Mouse (Mus musculus): ENCODE measurements around the gene Thada. TPM values are rescaled to one million over a fixed set of nuclear protein-coding genes. Genes with fewer than 3 reads are reported as not detected.

Gene Thada
- total and polyA plus RNA-seq, 2 experiments from 2014 or later: 2.6 to 19.2 TPM

DNA sequence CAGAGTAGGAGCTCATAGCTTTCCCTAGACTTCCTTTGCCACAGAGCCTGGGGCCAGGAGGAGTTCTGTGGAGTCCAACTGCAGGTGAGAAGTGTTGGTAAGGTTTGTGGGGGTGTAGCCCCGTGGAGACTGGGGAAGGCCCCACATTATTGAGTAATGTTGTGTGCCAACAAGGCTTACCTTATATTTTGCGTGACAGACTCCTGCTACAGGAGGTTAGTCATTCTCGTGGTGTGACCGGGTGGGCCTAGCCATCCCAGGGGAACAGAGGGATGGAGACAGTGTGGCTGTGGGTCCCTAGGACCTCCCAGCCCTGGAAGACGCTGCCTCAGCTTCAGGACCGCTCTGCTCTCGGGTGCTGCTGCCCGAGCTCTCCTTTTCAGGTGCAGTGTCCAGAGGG lies 301.9 kb downstream of the Thada start:
- DNase-seq (no peak), ATAC-seq (no peak)
- Histone ChIP-seq H3K4me3 (ENCODE audit: low read depth, low read length) (no peak overlapping the region), H3K4me2 (ENCODE audit: low read depth) (no peak overlapping the region), H3K27me3 (ENCODE audit: insufficient read depth, low read length) (no peaks in the 10 kb centered on the region), H3K9ac (no peak overlapping the region), H3K27ac (ENCODE audit: low read depth, low read length) (no peak overlapping the region), H3K36me3 (ENCODE audit: insufficient read depth) (no peaks in the 10 kb centered on the region), H3K9me3 (ENCODE audit: low read length) (no peaks in the 10 kb centered on the region), H3K4me1 (ENCODE audit: insufficient read depth) (no peaks in the 10 kb centered on the region; the same call in 1 of the 2 replicates)
- WGBS: 80% methylated on average over 8 of the region's 8 CpGs
- TF ChIP-seq CTCF (IDR thresholded peaks at IDR 0.05; ENCODE audit: low read depth): no peak

DNA sequence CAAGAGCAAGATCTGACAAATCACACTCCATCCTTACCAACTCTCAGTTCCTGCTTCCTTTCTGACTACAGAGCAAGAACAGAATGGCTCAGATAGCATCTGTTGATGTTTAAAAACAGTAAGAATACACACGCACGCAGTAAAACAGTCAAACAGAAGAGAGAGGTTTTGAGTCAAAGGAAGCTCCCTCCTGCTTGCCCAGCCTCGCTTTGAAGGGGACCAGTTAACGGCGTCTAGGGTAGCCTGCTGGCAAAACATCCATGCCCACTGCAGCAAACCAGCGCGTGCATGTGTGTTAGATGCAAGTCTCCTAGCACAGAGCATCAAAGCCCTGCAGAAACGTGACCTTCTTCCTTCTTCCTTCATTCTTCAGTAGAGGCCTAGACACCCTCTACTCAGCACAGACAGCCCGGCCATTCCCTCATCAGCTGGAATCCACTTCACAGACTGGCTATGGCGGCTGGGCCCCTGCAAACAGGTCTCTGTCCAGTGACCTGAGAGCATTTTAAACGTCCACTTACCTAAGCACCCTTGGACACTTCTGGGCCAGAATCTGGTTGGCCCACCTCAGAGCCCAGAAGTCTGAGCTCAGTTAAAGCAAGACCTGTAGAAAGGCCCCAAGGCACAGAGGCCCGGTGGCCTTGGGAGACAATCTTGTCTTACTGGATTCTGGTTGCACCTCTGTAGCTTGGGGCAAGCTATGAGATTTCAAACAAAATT lies 302.8 kb downstream of the Thada start:
- 77% methylated on average over 12 of the region's 12 CpGs for WGBS
- ATAC-seq: no peak
- Histone ChIP-seq H3K4me1 (ENCODE audit: insufficient read depth) (no peaks in the 10 kb centered on the region; the same call in 1 of the 2 replicates), H3K27ac (ENCODE audit: low read depth, low read length) (no peak overlapping the region), H3K36me3 (ENCODE audit: insufficient read depth) (no peaks in the 10 kb centered on the region), H3K9ac (no peak overlapping the region), H3K27me3 (ENCODE audit: insufficient read depth, low read length) (no peaks in the 10 kb centered on the region), H3K4me2 (ENCODE audit: low read depth) (no peak overlapping the region), H3K4me3 (ENCODE audit: low read depth, low read length) (no peak overlapping the region), H3K9me3 (ENCODE audit: low read length) (no peaks in the 10 kb centered on the region)
- no peak for DNase-seq
- TF ChIP-seq CTCF (IDR thresholded peaks at IDR 0.05; ENCODE audit: low read depth): no peak

DNA sequence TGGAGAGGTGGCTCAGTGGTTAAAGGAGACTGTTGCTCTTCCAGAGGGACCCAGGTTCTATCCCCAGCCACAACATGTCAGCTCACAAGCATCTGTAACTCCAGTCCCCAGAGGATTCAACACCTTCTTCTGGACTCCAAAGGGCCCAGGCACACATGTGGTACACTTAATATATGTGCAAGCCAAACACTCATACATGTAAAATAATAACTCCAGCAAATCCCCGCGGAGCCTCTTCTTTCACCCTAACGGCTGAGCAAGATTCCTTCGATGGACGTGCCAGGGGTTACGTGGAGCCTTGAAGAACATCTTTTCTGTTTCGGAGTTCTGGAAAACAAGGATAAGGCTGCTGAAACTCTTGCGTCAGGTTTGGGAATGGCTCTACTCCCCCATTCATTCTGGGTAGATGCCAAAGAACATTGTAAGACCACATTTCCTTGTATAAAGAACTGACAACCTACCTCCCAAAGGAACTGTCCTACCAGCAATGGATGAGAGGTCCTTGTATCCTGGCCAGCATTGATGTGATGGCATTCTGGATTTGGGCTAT lies 303.7 kb downstream of the Thada start:
- H3K4me2 ChIP-seq (ENCODE audit: low read depth): no peak overlapping the region
- no peak overlapping the region for H3K27ac ChIP-seq (ENCODE audit: low read depth, low read length)
- no peak overlapping the region for H3K4me3 ChIP-seq (ENCODE audit: low read depth, low read length)
- no peaks in the 10 kb centered on the region for H3K36me3 ChIP-seq (ENCODE audit: insufficient read depth)
- no peaks in the 10 kb centered on the region; the same call in 1 of the 2 replicates for H3K4me1 ChIP-seq (ENCODE audit: insufficient read depth)
- H3K9ac ChIP-seq: no peak overlapping the region
- no peak for TF ChIP-seq CTCF (IDR thresholded peaks at IDR 0.05; ENCODE audit: low read depth)
- H3K27me3 ChIP-seq (ENCODE audit: insufficient read depth, low read length): no peaks in the 10 kb centered on the region
- ATAC-seq: no peak
- H3K9me3 ChIP-seq (ENCODE audit: low read length): no peaks in the 10 kb centered on the region
- DNase-seq: no peak
- WGBS: 92% methylated on average over 8 of the region's 8 CpGs

DNA sequence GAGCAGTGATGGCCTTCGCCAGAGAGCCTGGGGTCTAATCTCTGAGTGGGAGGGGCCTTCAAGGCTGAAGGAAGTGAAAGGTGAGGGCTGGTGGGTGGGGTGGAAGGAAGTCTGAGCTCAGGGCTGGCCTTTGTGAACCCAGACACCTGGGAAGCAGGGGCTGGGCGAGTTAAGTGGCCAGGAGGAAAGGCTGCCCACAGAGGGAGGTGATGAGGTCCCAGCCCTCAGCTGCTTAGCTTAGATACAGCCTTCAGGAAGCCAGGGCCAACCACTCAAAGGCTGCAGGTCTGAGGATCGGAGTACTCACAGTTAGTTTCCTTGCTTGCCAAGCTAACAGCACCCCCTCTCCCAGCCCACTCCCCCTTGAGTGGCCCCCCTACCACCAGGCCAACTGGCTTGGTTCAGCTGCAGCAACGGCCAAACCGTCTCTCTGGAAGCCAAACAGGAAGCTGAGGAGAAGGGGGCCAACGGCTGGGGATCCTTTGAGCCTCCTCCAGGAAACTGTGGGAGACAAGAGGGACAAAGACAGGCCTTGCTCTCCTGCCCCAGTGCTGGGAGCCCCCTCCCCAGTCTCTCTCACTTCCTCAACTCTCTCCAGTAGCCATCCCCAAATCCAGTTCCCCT lies 304.7 kb downstream of the Thada start:
- TF ChIP-seq CTCF (IDR thresholded peaks at IDR 0.05; ENCODE audit: low read depth): no peak
- WGBS: 39% methylated on average over 6 of the region's 6 CpGs
- peak; percentile 78 for ATAC-seq

DNA sequence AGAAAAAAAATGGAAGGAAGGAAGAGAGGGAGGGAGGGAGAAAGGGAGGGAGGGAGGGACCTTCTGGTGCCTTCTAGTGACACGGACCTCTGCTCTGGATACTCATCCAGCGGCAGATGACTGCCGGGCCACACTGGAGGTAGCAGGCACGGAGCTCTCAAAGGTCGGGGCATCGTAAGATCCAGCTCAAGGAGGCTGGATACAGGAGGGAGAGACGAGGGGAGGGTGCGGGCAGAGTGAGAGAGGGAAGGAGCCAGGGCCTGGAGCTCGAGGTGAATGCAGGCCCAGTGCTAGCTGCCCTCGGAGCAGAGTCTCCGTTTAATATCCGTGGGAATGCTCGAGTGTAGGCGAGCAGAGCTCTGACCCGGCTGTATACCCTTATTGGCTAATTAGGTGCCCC lies 307.1 kb downstream of the Thada start:
- Histone ChIP-seq H3K4me3 (ENCODE audit: low read depth, low read length) (no peak overlapping the region), H3K27ac (ENCODE audit: low read depth, low read length) (no peak overlapping the region), H3K4me1 (ENCODE audit: insufficient read depth) (no peaks in the 10 kb centered on the region; the same call in 1 of the 2 replicates), H3K36me3 (ENCODE audit: insufficient read depth) (no peaks in the 10 kb centered on the region), H3K27me3 (ENCODE audit: insufficient read depth, low read length) (no peaks in the 10 kb centered on the region), H3K9ac (no peak overlapping the region), H3K4me2 (ENCODE audit: low read depth) (no peak overlapping the region), H3K9me3 (ENCODE audit: low read length) (no peaks in the 10 kb centered on the region)
- 59% methylated on average over 15 of the region's 15 CpGs for whole genome bisulfite sequencing
- ATAC-seq: no peak
- no peak for TF ChIP-seq CTCF (IDR thresholded peaks at IDR 0.05; ENCODE audit: low read depth)
- no peak for DNase-seq

More for the DNA sequence above, 304.7 kb downstream of the Thada start:
- Histone ChIP-seq H3K9me3 (ENCODE audit: low read length) (no peaks in the 10 kb centered on the region), H3K4me3 (ENCODE audit: low read depth, low read length) (no peak overlapping the region), H3K4me1 (ENCODE audit: insufficient read depth) (no peaks in the 10 kb centered on the region; the same call in 1 of the 2 replicates), H3K27ac (ENCODE audit: low read depth, low read length) (no peak overlapping the region; the same call in 1 of the 2 replicates), H3K27me3 (ENCODE audit: insufficient read depth, low read length) (no peaks in the 10 kb centered on the region), H3K9ac (no peak overlapping the region), H3K36me3 (ENCODE audit: insufficient read depth) (no peaks in the 10 kb centered on the region), H3K4me2 (ENCODE audit: low read depth) (no peak overlapping the region)
- peak; percentile 48 for DNase-seq

DNA sequence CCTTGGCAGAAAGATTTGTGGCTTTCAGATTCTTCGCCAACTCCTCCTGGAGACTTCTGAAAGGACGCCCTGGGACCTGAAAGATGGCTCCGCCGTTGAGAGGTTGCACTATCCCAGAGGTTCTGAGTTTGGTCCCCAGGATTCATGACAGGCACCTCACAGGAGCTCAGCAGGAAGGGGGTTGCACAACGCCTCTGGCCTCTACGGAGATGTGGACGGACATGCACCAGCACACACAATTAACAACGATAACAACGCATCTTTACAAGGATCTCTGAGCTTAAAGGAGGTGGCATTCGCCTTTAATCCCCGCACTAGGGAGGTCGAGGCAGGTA lies 307.6 kb downstream of the Thada start:
- H3K36me3 ChIP-seq (ENCODE audit: insufficient read depth): no peaks in the 10 kb centered on the region
- H3K9ac ChIP-seq: no peak overlapping the region
- no peak overlapping the region for H3K4me2 ChIP-seq (ENCODE audit: low read depth)
- TF ChIP-seq CTCF (IDR thresholded peaks at IDR 0.05; ENCODE audit: low read depth): no peak
- no peaks in the 10 kb centered on the region for H3K27me3 ChIP-seq (ENCODE audit: insufficient read depth, low read length)
- DNase-seq (no peak), ATAC-seq (no peak)
- H3K4me1 ChIP-seq (ENCODE audit: insufficient read depth): no peaks in the 10 kb centered on the region; the same call in 1 of the 2 replicates
- H3K9me3 ChIP-seq (ENCODE audit: low read length): no peaks in the 10 kb centered on the region
- no peak overlapping the region for H3K27ac ChIP-seq (ENCODE audit: low read depth, low read length)
- WGBS: 91% methylated on average over 12 of the region's 12 CpGs
- no peak overlapping the region for H3K4me3 ChIP-seq (ENCODE audit: low read depth, low read length)

All from forebrain, postnatal 0 days (tissue).